Comparison of ENCODE assay signal across 9 mouse cellular contexts in genomic region chr8:4206182-4207015, GRCm38 (mm10). TPM values are rescaled to one million over a fixed set of nuclear protein-coding genes. Genes with fewer than 3 reads are reported as not detected.
DNase-seq lines count a peak whose midpoint lies in the region; ATAC-seq lines count a peak whose summit lies in the region.
"Had no signal": no experiment of that assay in that cellular context is flagged by ENCODE, and none has a peak within 500 bp of the region (broad histone marks: within the 10 kb centered on the region; RNA-seq: fewer than 3 reads in every experiment).

No protein-coding gene starts in this region.

- H3K9me3 ChIP-seq in kidney, embryonic 15.5 days (replicated peaks): no peaks in the 10 kb centered on the region
- no peaks in the 10 kb centered on the region for H3K9me3 ChIP-seq in hindbrain, embryonic 13.5 days
- no peaks in the 10 kb centered on the region for H3K9me3 ChIP-seq in midbrain, embryonic 14.5 days (ENCODE audit: control insufficient read depth, low read length)

- H3K27me3 ChIP-seq in kidney, embryonic 15.5 days: peaks cover 33% of the 10 kb centered on the region
- peaks cover 48% of the 10 kb centered on the region for H3K27me3 ChIP-seq in hindbrain, embryonic 13.5 days
- peaks cover 11% of the 10 kb centered on the region; the same call in 1 of the 2 replicates for H3K27me3 ChIP-seq in midbrain, embryonic 14.5 days (ENCODE audit: control insufficient read depth, insufficient read depth, low read length)
- H3K27me3 ChIP-seq: Patski had no signal

- H3K4me3 ChIP-seq in kidney, embryonic 15.5 days (replicated peaks): peak overlapping the region; percentile 22
- peak overlapping the region; percentile 3; the same call in 1 of the 2 replicates for H3K4me3 ChIP-seq in hindbrain, embryonic 13.5 days
- no peak overlapping the region for H3K4me3 ChIP-seq in midbrain, embryonic 14.5 days (replicated peaks; ENCODE audit: low read depth, low read length)

- 12% methylated on average over 44 of the region's 44 CpGs for WGBS in kidney, embryonic 15.5 days
- WGBS in hindbrain, embryonic 13.5 days: 16% methylated on average over 44 of the region's 44 CpGs
- 10% methylated on average over 44 of the region's 44 CpGs for WGBS in midbrain, embryonic 14.5 days

- no peak for DNase-seq in kidney, adult 11 months
- peak; percentile 48 to 61 for DNase-seq in cerebellum, postnatal 14 days
- DNase-seq in midbrain, embryonic 14.5 days: peak; percentile 34
- DNase-seq in adrenal gland, postnatal 14 days: no peak
- no peak for DNase-seq in urinary bladder, postnatal 10 days (ENCODE audit: low spot score)

- peaks cover 21% of the 10 kb centered on the region for H3K4me1 ChIP-seq in kidney, embryonic 15.5 days
- H3K4me1 ChIP-seq in hindbrain, embryonic 13.5 days (replicated peaks): peaks cover 41% of the 10 kb centered on the region
- no peaks in the 10 kb centered on the region; the same call in 1 of the 2 replicates for H3K4me1 ChIP-seq in midbrain, embryonic 14.5 days (ENCODE audit: control insufficient read depth, insufficient read depth, low read length)

- H3K9ac ChIP-seq in kidney, embryonic 15.5 days: peak overlapping the region; percentile 11; the same call in 1 of the 2 replicates
- H3K9ac ChIP-seq in hindbrain, embryonic 13.5 days: peak overlapping the region; percentile 43
- H3K9ac ChIP-seq in midbrain, embryonic 14.5 days (replicated peaks; ENCODE audit: low read length): peak overlapping the region; percentile 23; the same call in 1 of the 2 replicates

- no peak overlapping the region for H3K27ac ChIP-seq in kidney, embryonic 15.5 days
- no peak overlapping the region for H3K27ac ChIP-seq in hindbrain, embryonic 13.5 days
- no peak overlapping the region for H3K27ac ChIP-seq in midbrain, embryonic 14.5 days (replicated peaks; ENCODE audit: low read depth, low read length)

- peak overlapping the region; percentile 52 for H3K4me2 ChIP-seq in kidney, embryonic 15.5 days
- peak overlapping the region; percentile 15; the same call in 1 of the 2 replicates for H3K4me2 ChIP-seq in hindbrain, embryonic 13.5 days
- peak overlapping the region; percentile 3; the same call in 1 of the 2 replicates for H3K4me2 ChIP-seq in midbrain, embryonic 14.5 days (ENCODE audit: low read length)

- peak; percentile 24 for ATAC-seq in kidney, embryonic 15.5 days (replicated peaks; ENCODE audit: low FRiP score)
- ATAC-seq in hindbrain, embryonic 13.5 days (ENCODE audit: low FRiP score): 0 out of 2 replicates have a peak, but pooled peaks have one; percentile 1
- ATAC-seq in midbrain, embryonic 14.5 days (ENCODE audit: low FRiP score, low TSS enrichment): no peak
- ATAC-seq in granulocyte monocyte progenitor cell, adult 5-6 weeks (replicated peaks; ENCODE audit: poor library complexity, severe bottlenecking): no peak
- ATAC-seq: Patski had no signal

- peaks cover 14% of the 10 kb centered on the region for H3K36me3 ChIP-seq in kidney, embryonic 15.5 days
- H3K36me3 ChIP-seq in hindbrain, embryonic 13.5 days: peaks cover 96% of the 10 kb centered on the region
- peaks cover 95% of the 10 kb centered on the region for H3K36me3 ChIP-seq in midbrain, embryonic 14.5 days (ENCODE audit: control insufficient read depth, insufficient read depth, low read length)

RNA-seq across cellular contexts. Expression of gene Prr36, which starts 10.9 kb away (rescaled TPM):
- 4.4 and 4.9 TPM in 2 replicates for polyA plus RNA-seq in kidney, embryonic 15.5 days (2015; fragmentation: Nextera tagmentation; extraction: Ambion mirVana)
- polyA plus RNA-seq in hindbrain, embryonic 13.5 days (2015; fragmentation: Nextera tagmentation; extraction: Ambion mirVana): 40.2 and 47.7 TPM in 2 replicates
- polyA plus RNA-seq in midbrain, embryonic 14.5 days (2014; fragmentation: Nextera tagmentation; extraction: Ambion mirVana): 51.8 and 67.1 TPM in 2 replicates
- 3.7 and 4.7 TPM in 2 replicates for total RNA-seq in adrenal gland, postnatal 14 days (2021)
- 0.68 and 0.80 TPM in 2 replicates for total RNA-seq in granulocyte monocyte progenitor cell, adult 5-6 weeks (2014; fragmentation: Nextera tagmentation)
- total RNA-seq in granulocyte monocyte progenitor cell, adult 5-6 weeks (2017): under 0.01 TPM in 1 of 2 replicates, not detected in the other

RNA-seq across cellular contexts. Expression of gene Lrrc8e, which starts 20.2 kb away (rescaled TPM):
- 0.78 and 1.0 TPM in 2 replicates for polyA plus RNA-seq in kidney, embryonic 15.5 days (2015; fragmentation: Nextera tagmentation; extraction: Ambion mirVana)
- polyA plus RNA-seq in hindbrain, embryonic 13.5 days (2015; fragmentation: Nextera tagmentation; extraction: Ambion mirVana): not detected in 2 replicates
- polyA plus RNA-seq in midbrain, embryonic 14.5 days (2014; fragmentation: Nextera tagmentation; extraction: Ambion mirVana): 0.07 TPM in 1 of 2 replicates, not detected in the other
- total RNA-seq in adrenal gland, postnatal 14 days (2021): 12.7 and 16.6 TPM in 2 replicates
- total RNA-seq in granulocyte monocyte progenitor cell, adult 5-6 weeks (2014; fragmentation: Nextera tagmentation): not detected in 2 replicates
- not detected in 2 replicates for total RNA-seq in granulocyte monocyte progenitor cell, adult 5-6 weeks (2017)

RNA-seq across cellular contexts. Expression of gene Map2k7, which starts 32.1 kb away (rescaled TPM):
- 28.0 and 31.5 TPM in 2 replicates for polyA plus RNA-seq in kidney, embryonic 15.5 days (2015; fragmentation: Nextera tagmentation; extraction: Ambion mirVana)
- 28.5 and 30.8 TPM in 2 replicates for polyA plus RNA-seq in hindbrain, embryonic 13.5 days (2015; fragmentation: Nextera tagmentation; extraction: Ambion mirVana)
- polyA plus RNA-seq in midbrain, embryonic 14.5 days (2014; fragmentation: Nextera tagmentation; extraction: Ambion mirVana): 21.9 and 30.1 TPM in 2 replicates
- total RNA-seq in adrenal gland, postnatal 14 days (2021): 75.9 and 86.0 TPM in 2 replicates
- 29.7 and 44.6 TPM in 2 replicates for total RNA-seq in granulocyte monocyte progenitor cell, adult 5-6 weeks (2014; fragmentation: Nextera tagmentation)
- total RNA-seq in granulocyte monocyte progenitor cell, adult 5-6 weeks (2017): 21.5 and 34.3 TPM in 2 replicates

RNA-seq across cellular contexts. Expression of gene Gm49320, which starts 32.3 kb away (rescaled TPM):
- polyA plus RNA-seq in kidney, embryonic 15.5 days (2015; fragmentation: Nextera tagmentation; extraction: Ambion mirVana): 0.86 and 0.91 TPM in 2 replicates
- 1.00 and 1.7 TPM in 2 replicates for polyA plus RNA-seq in hindbrain, embryonic 13.5 days (2015; fragmentation: Nextera tagmentation; extraction: Ambion mirVana)
- 0.70 and 0.80 TPM in 2 replicates for polyA plus RNA-seq in midbrain, embryonic 14.5 days (2014; fragmentation: Nextera tagmentation; extraction: Ambion mirVana)
- total RNA-seq in adrenal gland, postnatal 14 days (2021): not detected in 2 replicates
- total RNA-seq in granulocyte monocyte progenitor cell, adult 5-6 weeks (2014; fragmentation: Nextera tagmentation): 1.1 TPM in 1 of 2 replicates, not detected in the other
- 0.52 TPM in 1 of 2 replicates, not detected in the other for total RNA-seq in granulocyte monocyte progenitor cell, adult 5-6 weeks (2017)
- polyA plus RNA-seq: Patski had no signal

RNA-seq across cellular contexts. Expression of gene Evi5l, which starts 40.0 kb away (rescaled TPM):
- 23.7 and 28.8 TPM in 2 replicates for polyA plus RNA-seq in kidney, embryonic 15.5 days (2015; fragmentation: Nextera tagmentation; extraction: Ambion mirVana)
- polyA plus RNA-seq in hindbrain, embryonic 13.5 days (2015; fragmentation: Nextera tagmentation; extraction: Ambion mirVana): 93.5 and 93.7 TPM in 2 replicates
- 93.6 and 98.0 TPM in 2 replicates for polyA plus RNA-seq in midbrain, embryonic 14.5 days (2014; fragmentation: Nextera tagmentation; extraction: Ambion mirVana)
- 29.6 and 34.9 TPM in 2 replicates for total RNA-seq in adrenal gland, postnatal 14 days (2021)
- total RNA-seq in granulocyte monocyte progenitor cell, adult 5-6 weeks (2014; fragmentation: Nextera tagmentation): 4.4 and 10.5 TPM in 2 replicates
- 4.1 and 9.4 TPM in 2 replicates for total RNA-seq in granulocyte monocyte progenitor cell, adult 5-6 weeks (2017)

Comparison
In these comparisons a context has a peak if more than half of its experiments do, and no peak if none do; other contexts are left out.
1. ATAC-seq: peak in kidney, embryonic 15.5 days (single experiment) and hindbrain, embryonic 13.5 days (single experiment); none in midbrain, embryonic 14.5 days (single experiment) and granulocyte monocyte progenitor cell, adult 5-6 weeks (single experiment).
2. DNase-seq: peak in cerebellum, postnatal 14 days (2 of 2) and midbrain, embryonic 14.5 days (single experiment); none in kidney, adult 11 months (single experiment), adrenal gland, postnatal 14 days (single experiment) and urinary bladder, postnatal 10 days (single experiment).
3. Peak in every context shown above with its lines, with median percentiles within 50 percentile points of each other: H3K4me2 ChIP-seq and H3K9ac ChIP-seq.